Mouse (Mus musculus) E14TG2a.4 (cell line): ENCODE measurements around the gene Cacna1h.

Experiments
- CTCF ChIP-seq: conservative IDR thresholded peaks from 2 replicates; pipeline ENCODE4 v1.5.1; 2014; ENCODE audit warnings: low read length
- NANOG ChIP-seq: IDR thresholded peaks from 2 replicates; pipeline ENCODE4 v1.6.1; 2014; ENCODE audit warnings: borderline replicate concordance, low read length, mixed read lengths

GRCm38 (mm10) chr17:25400443-25400842 lies 33.1 kb downstream of the Cacna1h start:
- TF ChIP-seq CTCF = no peak
- no peak for TF ChIP-seq NANOG
